Mouse (Mus musculus) heart, adult 18-20 months (tissue): ENCODE measurements around the gene Arvcf. TPM values are rescaled to one million over a fixed set of nuclear protein-coding genes. Genes with fewer than 3 reads are reported as not detected.

Experiments
- DNase-seq, 2 experiments: peaks; one replicate each; pipeline ENCODE4 v3.0.0; 2021 to 2022; ENCODE audit warnings: mixed read lengths in 1 of 2
- total RNA-seq, 2 experiments: library from RNA; stranded (reverse); gene quantifications; 2 replicates each; pipeline ENCODE4 v1.2.3; 2021

Gene Arvcf
- total RNA-seq, 2 experiments from 2014 or later: 13.1 to 15.1 TPM

GRCm38 (mm10) chr16:18387704-18388582 lies 40.0 kb downstream of the Arvcf start:
- no peak for DNase-seq

- DNase-seq: no peak
These were observed 40.8 kb downstream of the Arvcf start for GRCm38 (mm10) chr16:18388583-18389435.

GRCm38 (mm10) chr16:18390399-18390798 lies 42.4 kb downstream of the Arvcf start:
- no peak for DNase-seq

GRCm38 (mm10) chr16:18391127-18391526 lies 43.1 kb downstream of the Arvcf start:
- no peak for DNase-seq

GRCm38 (mm10) chr16:18391728-18392127 lies 43.7 kb downstream of the Arvcf start:
- no peak for DNase-seq

GRCm38 (mm10) chr16:18392469-18393426 lies 44.8 kb downstream of the Arvcf start:
- DNase-seq: peak; percentile 89 to 94

- peak in 1 of 2 experiments; percentile 25 for DNase-seq
These were observed 45.6 kb downstream of the Arvcf start for GRCm38 (mm10) chr16:18393595-18393994.

GRCm38 (mm10) chr16:18394056-18394455 lies 46.1 kb downstream of the Arvcf start:
- no peak for DNase-seq

- peak; percentile 61 to 66 for DNase-seq
These were observed 47.0 kb downstream of the Arvcf start for GRCm38 (mm10) chr16:18394777-18395619.

- peak; percentile 53 to 76 for DNase-seq
These were observed 47.6 kb downstream of the Arvcf start for GRCm38 (mm10) chr16:18395620-18396036.

GRCm38 (mm10) chr16:18396201-18396600 lies 48.2 kb downstream of the Arvcf start:
- DNase-seq: peak in 1 of 2 experiments; percentile 56

- DNase-seq: no peak
These were observed 49.0 kb downstream of the Arvcf start for GRCm38 (mm10) chr16:18396791-18397621.

- no peak for DNase-seq
These were observed 52.0 kb downstream of the Arvcf start for GRCm38 (mm10) chr16:18400028-18400427.

- DNase-seq: no peak
These were observed 52.7 kb downstream of the Arvcf start for GRCm38 (mm10) chr16:18400472-18401216.

- DNase-seq: no peak
These were observed 55.3 kb downstream of the Arvcf start for GRCm38 (mm10) chr16:18403285-18403684.

GRCm38 (mm10) chr16:18405091-18405854 lies 57.3 kb downstream of the Arvcf start:
- DNase-seq: no peak

- DNase-seq: no peak
These were observed 57.9 kb downstream of the Arvcf start for GRCm38 (mm10) chr16:18405876-18406275.

GRCm38 (mm10) chr16:18406293-18406692 lies 58.3 kb downstream of the Arvcf start:
- DNase-seq: peak; percentile 65 to 71
